Mouse (Mus musculus): ENCODE data around the gene Scgb1b11. TPM values are rescaled to one million over a fixed set of nuclear protein-coding genes. Genes with fewer than 3 reads are reported as not detected.

Gene Scgb1b11
- not detected for polyA plus RNA-seq (2017; shearing (Covaris generic))

GRCm38 (mm10) chr7:32222540-32222939 is at the start of gene Scgb1b11:
Gene Scgb1b11, plus strand, starts transcription at chr7:32222840.

DNA sequence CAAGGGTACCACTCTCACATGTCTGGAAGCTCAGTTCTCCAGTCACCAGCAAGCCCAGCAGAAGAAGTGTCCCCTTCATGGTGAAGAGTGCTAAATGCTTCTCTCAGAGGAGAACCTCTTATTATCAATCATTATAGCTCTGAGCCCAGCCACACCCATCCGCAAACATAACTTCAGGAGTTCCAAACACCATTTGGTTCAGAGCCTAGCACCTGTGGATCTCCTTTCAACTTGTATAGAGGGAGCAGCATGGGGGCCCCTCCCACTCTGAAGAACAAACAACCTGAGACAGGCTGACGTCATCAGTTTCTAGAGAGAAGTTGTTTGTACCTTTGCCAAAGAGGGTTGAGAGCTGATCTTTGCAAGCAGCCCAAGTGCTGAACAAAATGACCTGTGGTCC is 11.6 kb upstream of the Scgb1b11 start, which contains the start of gene Scgb2b11:
Gene Scgb2b11 (minus strand): TSS at position 101 of the 400 bp plus-strand sequence.

Other genes with a start within 250 kb of the Scgb1b11 start
- gene Scgb1b10, start 122.0 kb upstream of the Scgb1b11 start, polyA plus RNA-seq (2017; shearing (Covaris generic)): not detected
- gene Scgb2b11, start 11.7 kb upstream of the Scgb1b11 start, polyA plus RNA-seq (2017; shearing (Covaris generic)): not detected
- not detected for gene Scgb2b12, start 104.4 kb downstream of the Scgb1b11 start, polyA plus RNA-seq (2017; shearing (Covaris generic))
- gene Scgb1b12, start 111.3 kb downstream of the Scgb1b11 start, polyA plus RNA-seq (2017; shearing (Covaris generic)): not detected
- not detected for gene Scgb1b29, start 218.7 kb downstream of the Scgb1b11 start, polyA plus RNA-seq (2017; shearing (Covaris generic))